Mouse (Mus musculus): ENCODE data around the gene 1700023F06Rik. TPM values are rescaled to one million over a fixed set of nuclear protein-coding genes. Genes with fewer than 3 reads are reported as not detected.

1700023F06Rik gene
- polyA plus RNA-seq, 1 experiment from 2014 or later = 1.0 TPM

GRCm38 (mm10) chr11:103198911-103199803 lies 9.2 kb downstream of the 1700023F06Rik start:
- 4% methylated on average over 53 of the region's 59 CpGs for WGBS
- peak; percentile 56; the same call in 1 of the 2 replicates for ATAC-seq (ENCODE audit: insufficient number of reproducible peaks, low FRiP score, low TSS enrichment, low read depth)

GRCm38 (mm10) chr11:103198339-103198738 lies 10.0 kb downstream of the 1700023F06Rik start:
- Histone ChIP-seq H3K9ac (no peak overlapping the region; the same call in 1 of the 2 replicates), H3K4me2 (peak overlapping the region; percentile 90), H3K36me3 (no peaks in the 10 kb centered on the region), H3K27ac (no peak overlapping the region), H3K9me3 (no peaks in the 10 kb centered on the region), H3K4me1 (peaks cover 27% of the 10 kb centered on the region), H3K27me3 (peaks cover 76% of the 10 kb centered on the region), H3K4me3 (peak overlapping the region; percentile 46)
- ATAC-seq (ENCODE audit: insufficient number of reproducible peaks, low FRiP score, low TSS enrichment, low read depth) = no peak
- 5% methylated on average over 16 of the region's 16 CpGs for WGBS

More at GRCm38 (mm10) chr11:103198911-103199803, 9.2 kb downstream of the 1700023F06Rik start:
- H3K4me3 ChIP-seq = peak overlapping the region; percentile 46
- peaks cover 68% of the 10 kb centered on the region for H3K27me3 ChIP-seq
- no peaks in the 10 kb centered on the region for H3K36me3 ChIP-seq
- H3K9me3 ChIP-seq = no peaks in the 10 kb centered on the region
- no peak overlapping the region for H3K27ac ChIP-seq
- peak overlapping the region; percentile 90 for H3K4me2 ChIP-seq
- H3K9ac ChIP-seq = 0 out of 2 replicates have a peak overlapping the region, but pooled peaks have one; percentile 4
- H3K4me1 ChIP-seq = peaks cover 26% of the 10 kb centered on the region

- ATAC-seq (ENCODE audit: insufficient number of reproducible peaks, low FRiP score, low TSS enrichment, low read depth) = no peak
- no peak overlapping the region for H3K9ac ChIP-seq
- H3K27me3 ChIP-seq = peaks cover 86% of the 10 kb centered on the region
- H3K4me1 ChIP-seq = peaks cover 37% of the 10 kb centered on the region
- WGBS = 78% methylated on average over 4 of the region's 4 CpGs
- H3K4me2 ChIP-seq = no peak overlapping the region
- H3K27ac ChIP-seq = no peak overlapping the region
- H3K36me3 ChIP-seq = no peaks in the 10 kb centered on the region
- H3K4me3 ChIP-seq = no peak overlapping the region
- H3K9me3 ChIP-seq = no peaks in the 10 kb centered on the region
These were observed 11.0 kb downstream of the 1700023F06Rik start for GRCm38 (mm10) chr11:103197340-103197739.

- peaks cover 34% of the 10 kb centered on the region for H3K4me1 ChIP-seq
- no peak overlapping the region for H3K4me2 ChIP-seq
- H3K9me3 ChIP-seq = no peaks in the 10 kb centered on the region
- 71% methylated on average over 5 of the region's 5 CpGs for WGBS
- no peak overlapping the region for H3K27ac ChIP-seq
- no peak overlapping the region for H3K4me3 ChIP-seq
- no peak for ATAC-seq (ENCODE audit: insufficient number of reproducible peaks, low FRiP score, low TSS enrichment, low read depth)
- H3K27me3 ChIP-seq = peaks cover 99% of the 10 kb centered on the region
- H3K36me3 ChIP-seq = no peaks in the 10 kb centered on the region
- H3K9ac ChIP-seq = no peak overlapping the region
These were observed 12.7 kb downstream of the 1700023F06Rik start for GRCm38 (mm10) chr11:103195656-103196055.

GRCm38 (mm10) chr11:103195236-103195635 lies 13.1 kb downstream of the 1700023F06Rik start:
- Histone ChIP-seq H3K4me3 (no peak overlapping the region), H3K4me1 (peaks cover 34% of the 10 kb centered on the region), H3K9ac (no peak overlapping the region), H3K27ac (no peak overlapping the region), H3K9me3 (no peaks in the 10 kb centered on the region), H3K4me2 (no peak overlapping the region), H3K27me3 (peaks cover 99% of the 10 kb centered on the region), H3K36me3 (no peaks in the 10 kb centered on the region)
- ATAC-seq (ENCODE audit: insufficient number of reproducible peaks, low FRiP score, low TSS enrichment, low read depth) = no peak
- WGBS = 86% methylated on average over 18 of the region's 18 CpGs

- no peak overlapping the region for H3K9ac ChIP-seq
- no peaks in the 10 kb centered on the region for H3K36me3 ChIP-seq
- peaks cover 92% of the 10 kb centered on the region for H3K27me3 ChIP-seq
- peaks cover 23% of the 10 kb centered on the region for H3K4me1 ChIP-seq
- no peak overlapping the region for H3K4me2 ChIP-seq
- 38% methylated on average over 9 of the region's 9 CpGs for WGBS
- no peak for ATAC-seq (ENCODE audit: insufficient number of reproducible peaks, low FRiP score, low TSS enrichment, low read depth)
- H3K4me3 ChIP-seq = no peak overlapping the region
- H3K27ac ChIP-seq = no peak overlapping the region
- no peaks in the 10 kb centered on the region for H3K9me3 ChIP-seq
These were observed 14.6 kb downstream of the 1700023F06Rik start for GRCm38 (mm10) chr11:103193825-103194168.

GRCm38 (mm10) chr11:103192956-103193824 lies 15.2 kb downstream of the 1700023F06Rik start:
- WGBS = 6% methylated on average over 42 of the region's 44 CpGs
- H3K9ac ChIP-seq = no peak overlapping the region

GRCm38 (mm10) chr11:103192230-103192955 lies 16.0 kb downstream of the 1700023F06Rik start:
- H3K4me1 ChIP-seq = peaks cover 15% of the 10 kb centered on the region
- H3K4me2 ChIP-seq = peak overlapping the region; percentile 50
- H3K36me3 ChIP-seq = no peaks in the 10 kb centered on the region
- no peaks in the 10 kb centered on the region for H3K9me3 ChIP-seq
- H3K9ac ChIP-seq = no peak overlapping the region
- no peak overlapping the region for H3K27ac ChIP-seq
- peak overlapping the region; percentile 27 for H3K4me3 ChIP-seq
- WGBS = 17% methylated on average over 28 of the region's 28 CpGs
- H3K27me3 ChIP-seq = peaks cover 79% of the 10 kb centered on the region
- ATAC-seq (ENCODE audit: insufficient number of reproducible peaks, low FRiP score, low TSS enrichment, low read depth) = no peak

More at GRCm38 (mm10) chr11:103192956-103193824, 15.2 kb downstream of the 1700023F06Rik start:
- Histone ChIP-seq H3K4me1 (peaks cover 17% of the 10 kb centered on the region), H3K36me3 (no peaks in the 10 kb centered on the region), H3K4me2 (peak overlapping the region; percentile 50), H3K4me3 (peak overlapping the region; percentile 27), H3K9me3 (no peaks in the 10 kb centered on the region), H3K27ac (no peak overlapping the region), H3K27me3 (peaks cover 86% of the 10 kb centered on the region)
- no peak for ATAC-seq (ENCODE audit: insufficient number of reproducible peaks, low FRiP score, low TSS enrichment, low read depth)

- H3K4me3 ChIP-seq = no peak overlapping the region
- H3K9me3 ChIP-seq = no peaks in the 10 kb centered on the region
- peaks cover 9% of the 10 kb centered on the region; the same call in 1 of the 2 replicates for H3K27me3 ChIP-seq
- no peak overlapping the region for H3K27ac ChIP-seq
- no peak overlapping the region for H3K4me2 ChIP-seq
- no peaks in the 10 kb centered on the region for H3K36me3 ChIP-seq
- 47% methylated on average over 2 of the region's 2 CpGs for WGBS
- H3K4me1 ChIP-seq = no peaks in the 10 kb centered on the region
- H3K9ac ChIP-seq = no peak overlapping the region
- no peak for ATAC-seq (ENCODE audit: insufficient number of reproducible peaks, low FRiP score, low TSS enrichment, low read depth)
These were observed 23.5 kb downstream of the 1700023F06Rik start for GRCm38 (mm10) chr11:103184891-103185290.

- H3K27ac ChIP-seq = no peak overlapping the region
- no peak overlapping the region for H3K9ac ChIP-seq
- H3K4me2 ChIP-seq = no peak overlapping the region
- 87% methylated on average over 3 of the region's 3 CpGs for WGBS
- no peak overlapping the region for H3K4me3 ChIP-seq
- H3K27me3 ChIP-seq = 0 out of 2 replicates have a peak, but pooled peaks cover 5% of the 10 kb centered on the region
- H3K9me3 ChIP-seq = no peaks in the 10 kb centered on the region
- H3K36me3 ChIP-seq = no peaks in the 10 kb centered on the region
- no peaks in the 10 kb centered on the region for H3K4me1 ChIP-seq
- ATAC-seq (ENCODE audit: insufficient number of reproducible peaks, low FRiP score, low TSS enrichment, low read depth) = no peak
These were observed 26.4 kb downstream of the 1700023F06Rik start for GRCm38 (mm10) chr11:103181911-103182310.

- no peak for ATAC-seq (ENCODE audit: insufficient number of reproducible peaks, low FRiP score, low TSS enrichment, low read depth)
- Histone ChIP-seq H3K4me3 (no peak overlapping the region), H3K9ac (no peak overlapping the region), H3K27me3 (0 out of 2 replicates have a peak, but pooled peaks cover 5% of the 10 kb centered on the region), H3K27ac (no peak overlapping the region), H3K9me3 (no peaks in the 10 kb centered on the region), H3K4me1 (no peaks in the 10 kb centered on the region), H3K4me2 (no peak overlapping the region), H3K36me3 (no peaks in the 10 kb centered on the region)
- 76% methylated on average over 9 of the region's 9 CpGs for WGBS
These were observed 27.0 kb downstream of the 1700023F06Rik start for GRCm38 (mm10) chr11:103181349-103181748.
